Mouse (Mus musculus) lung, adult 2 months (tissue): Measurements from ENCODE around the gene Mt1.

Experiments
- CTCF ChIP-seq: fragments of 200-500 bp; IDR thresholded peaks from 2 replicates; pipeline ENCODE4 v1.5.1; 2011; ENCODE audit warnings: mild to moderate bottlenecking, low read length, control low read depth; ENCODE audit not compliant: insufficient read depth
- POLR2A ChIP-seq: fragments of 200-500 bp; IDR thresholded peaks from 2 replicates; pipeline ENCODE4 v1.6.1; 2011; ENCODE audit warnings: low read depth, mild to moderate bottlenecking, control low read depth, low read length, borderline replicate concordance; ENCODE audit errors: extremely low read depth

DNA sequence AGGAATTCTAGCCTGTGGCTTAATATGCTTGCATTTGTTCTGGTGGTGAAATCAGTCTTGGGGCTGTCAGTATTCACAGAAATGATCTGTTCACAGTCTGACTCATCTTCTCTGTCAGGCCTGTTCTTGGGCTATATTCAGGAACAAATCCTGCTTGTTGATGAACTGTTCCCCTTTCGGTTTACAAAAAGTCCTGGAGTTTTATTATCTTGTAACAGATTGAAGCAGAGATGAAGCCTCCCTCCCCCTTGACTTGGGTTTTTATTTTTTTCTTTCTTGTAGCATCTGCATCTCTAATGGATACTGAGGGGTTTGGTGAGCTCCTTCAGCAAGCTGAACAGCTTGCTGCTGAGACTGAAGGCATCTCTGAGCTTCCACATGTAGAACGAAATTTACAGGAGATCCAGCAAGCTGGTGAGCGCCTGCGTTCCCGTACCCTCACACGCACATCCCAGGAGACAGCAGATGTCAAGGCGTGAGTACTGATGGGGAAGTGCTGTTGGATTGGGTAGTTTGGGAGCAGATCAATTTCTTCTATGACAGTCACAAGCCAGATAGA lies 48.6 kb downstream of the Mt1 start:
- TF ChIP-seq POLR2A (no peak), CTCF (no peak)
